Mouse (Mus musculus): Measurements from ENCODE around the gene Rapsn. TPM values are rescaled to one million over a fixed set of nuclear protein-coding genes. Genes with fewer than 3 reads are reported as not detected.

The Rapsn gene
- polyA plus RNA-seq, 1 experiment from 2014 or later = 24.0 TPM

- Histone ChIP-seq H3K4me1 (peaks cover 12% of the 10 kb centered on the region), H3K36me3 (no peaks in the 10 kb centered on the region), H3K27me3 (no peaks in the 10 kb centered on the region), H3K4me3 (replicated peaks) (no peak overlapping the region), H3K9ac (no peak overlapping the region), H3K9me3 (replicated peaks) (no peaks in the 10 kb centered on the region), H3K27ac (replicated peaks) (no peak overlapping the region), H3K4me2 (replicated peaks) (no peak overlapping the region)
- ATAC-seq (ENCODE audit: insufficient number of reproducible peaks, low FRiP score, low TSS enrichment, low read depth) = no peak
- 60% methylated on average over 11 of the region's 11 CpGs for WGBS
Measured at GRCm38 (mm10) chr2:91082844-91083243, 47.4 kb downstream of the Rapsn start.

- no peak overlapping the region for H3K4me2 ChIP-seq (replicated peaks)
- H3K4me1 ChIP-seq = peaks cover 6% of the 10 kb centered on the region
- H3K9ac ChIP-seq = no peak overlapping the region
- 60% methylated on average over 1 of the region's 1 CpGs for WGBS
- H3K27ac ChIP-seq (replicated peaks) = no peak overlapping the region
- ATAC-seq (ENCODE audit: insufficient number of reproducible peaks, low FRiP score, low TSS enrichment, low read depth) = no peak
- no peak overlapping the region for H3K4me3 ChIP-seq (replicated peaks)
- H3K36me3 ChIP-seq = no peaks in the 10 kb centered on the region
- H3K9me3 ChIP-seq (replicated peaks) = no peaks in the 10 kb centered on the region
- H3K27me3 ChIP-seq = no peaks in the 10 kb centered on the region
Measured at GRCm38 (mm10) chr2:91083366-91083940, 48.0 kb downstream of the Rapsn start.

DNA sequence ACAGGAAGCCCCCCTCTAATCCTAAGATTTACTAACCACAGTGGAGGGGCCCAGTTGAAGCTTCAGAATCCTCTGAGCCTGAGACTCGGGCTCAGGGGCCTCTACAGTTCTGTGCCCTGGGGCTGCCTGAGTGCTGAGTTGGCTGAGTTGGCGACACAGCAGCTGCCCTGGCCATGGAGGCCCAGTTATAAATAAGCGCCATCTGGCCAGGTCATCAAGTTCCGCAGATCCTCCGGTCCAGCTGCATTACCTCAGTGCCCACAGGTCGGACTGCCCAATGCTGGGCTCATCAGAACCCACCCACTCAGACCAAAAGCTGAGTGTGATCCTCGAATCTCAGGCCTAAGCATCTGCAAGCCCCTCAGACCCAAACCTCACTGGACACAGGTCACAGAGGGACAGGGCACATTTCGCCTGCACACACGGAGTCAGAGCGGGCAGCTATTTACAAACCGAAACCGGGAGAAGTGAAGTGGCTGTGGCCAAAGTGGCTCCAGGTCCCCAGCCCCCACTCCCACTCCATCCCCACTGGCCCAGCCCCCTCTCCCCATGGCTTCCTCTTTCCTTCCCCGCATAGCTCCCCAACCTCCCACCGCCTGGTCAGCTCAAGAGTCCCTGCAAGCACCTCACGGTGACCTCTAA lies 48.9 kb downstream of the Rapsn start:
- H3K27me3 ChIP-seq = no peaks in the 10 kb centered on the region
- no peak overlapping the region for H3K4me2 ChIP-seq (replicated peaks)
- no peak for ATAC-seq (ENCODE audit: insufficient number of reproducible peaks, low FRiP score, low TSS enrichment, low read depth)
- no peak overlapping the region for H3K9ac ChIP-seq
- H3K4me1 ChIP-seq = no peaks in the 10 kb centered on the region
- no peaks in the 10 kb centered on the region for H3K9me3 ChIP-seq (replicated peaks)
- H3K4me3 ChIP-seq (replicated peaks) = no peak overlapping the region
- no peak overlapping the region for H3K27ac ChIP-seq (replicated peaks)
- no peaks in the 10 kb centered on the region for H3K36me3 ChIP-seq
- 78% methylated on average over 15 of the region's 15 CpGs for WGBS

DNA sequence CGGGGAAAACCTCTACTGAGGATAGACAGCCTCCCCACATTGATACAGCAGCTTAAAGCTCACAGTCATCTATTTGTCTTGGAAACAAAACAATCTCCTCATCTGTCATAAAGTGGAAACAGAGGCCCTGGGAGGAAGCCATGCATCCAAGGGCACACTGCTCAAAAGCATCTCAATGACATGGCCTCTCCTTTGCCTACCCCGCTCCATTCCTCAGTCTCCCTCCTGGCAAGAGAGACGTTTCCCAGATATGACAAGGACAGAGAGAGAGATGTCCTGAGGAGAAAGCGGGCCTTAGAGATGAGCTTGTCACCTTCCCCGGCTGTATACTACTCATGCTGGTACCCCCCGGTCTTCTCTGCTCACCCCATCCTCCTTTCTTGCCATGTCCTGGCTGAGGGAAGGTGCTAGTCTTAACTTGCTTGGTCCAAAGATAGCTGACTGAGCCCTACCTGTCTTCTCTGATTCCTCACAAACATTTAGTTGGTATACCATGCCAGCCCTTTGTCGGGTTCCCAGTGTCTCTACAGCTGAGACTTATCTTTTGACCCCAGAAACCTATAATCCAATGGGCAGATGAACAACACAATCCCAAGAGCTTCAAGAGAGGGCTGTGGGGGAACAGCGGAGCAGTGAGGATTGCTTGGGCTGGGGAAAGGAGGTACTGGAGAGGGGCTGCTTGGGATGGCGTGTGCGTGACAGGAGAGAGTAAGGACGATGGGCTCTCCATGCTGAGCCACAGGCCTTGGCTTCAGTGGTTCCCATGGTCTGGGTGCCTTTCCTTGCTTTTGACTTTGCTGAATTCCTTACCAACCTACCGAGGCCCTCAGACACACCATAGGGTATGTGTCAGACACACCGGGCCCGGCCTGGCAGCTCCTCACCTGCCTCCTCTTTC lies 50.3 kb downstream of the Rapsn start:
- no peaks in the 10 kb centered on the region for H3K4me1 ChIP-seq
- H3K9me3 ChIP-seq (replicated peaks) = no peaks in the 10 kb centered on the region
- H3K27ac ChIP-seq (replicated peaks) = no peak overlapping the region
- no peaks in the 10 kb centered on the region for H3K36me3 ChIP-seq
- no peak for ATAC-seq (ENCODE audit: insufficient number of reproducible peaks, low FRiP score, low TSS enrichment, low read depth)
- H3K4me2 ChIP-seq (replicated peaks) = no peak overlapping the region
- H3K27me3 ChIP-seq = no peaks in the 10 kb centered on the region
- no peak overlapping the region for H3K4me3 ChIP-seq (replicated peaks)
- no peak overlapping the region for H3K9ac ChIP-seq
- 87% methylated on average over 14 of the region's 14 CpGs for WGBS

DNA sequence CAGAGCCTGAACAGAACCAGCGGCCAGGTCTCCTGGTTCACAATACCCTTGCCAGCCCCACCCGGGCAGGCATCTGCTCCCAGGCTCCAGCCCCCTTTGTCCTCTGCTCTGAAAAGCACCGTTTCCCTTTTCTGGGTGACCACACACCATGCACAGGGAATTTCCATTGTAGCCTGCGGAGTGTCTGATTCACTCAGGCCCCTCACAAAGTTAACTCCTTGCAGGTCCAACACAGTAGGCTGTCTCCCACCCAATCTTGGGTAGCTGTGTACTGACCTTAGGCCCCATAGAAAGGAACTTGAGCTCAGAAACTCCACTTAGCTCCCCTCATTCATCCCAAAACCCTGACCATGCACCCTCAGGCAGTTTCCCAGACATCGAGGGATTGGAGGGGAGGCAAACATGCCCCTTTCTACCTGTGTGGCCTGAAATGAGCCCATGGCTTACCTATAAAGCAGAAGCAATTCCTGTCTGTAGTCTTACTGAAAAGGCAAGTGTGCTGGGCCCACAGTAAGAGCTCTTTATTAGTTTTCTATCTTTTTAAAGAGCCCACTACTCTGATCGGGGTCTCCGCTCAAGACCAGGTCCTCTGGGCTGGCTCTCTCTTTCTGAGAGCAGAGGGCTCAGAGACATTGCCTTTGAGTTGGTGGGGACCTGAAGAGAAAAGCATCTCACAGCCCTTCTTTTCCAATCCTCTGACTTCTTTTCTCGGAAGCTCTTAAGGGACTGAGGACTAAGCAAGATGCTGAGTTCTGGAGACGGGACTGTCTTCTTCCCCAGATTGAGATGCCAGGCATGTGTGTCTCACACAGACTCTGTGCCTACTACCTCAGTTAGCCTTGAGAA lies 51.2 kb downstream of the Rapsn start:
- no peak for ATAC-seq (ENCODE audit: insufficient number of reproducible peaks, low FRiP score, low TSS enrichment, low read depth)
- H3K9me3 ChIP-seq (replicated peaks) = no peaks in the 10 kb centered on the region
- no peak overlapping the region for H3K27ac ChIP-seq (replicated peaks)
- H3K9ac ChIP-seq = no peak overlapping the region
- no peaks in the 10 kb centered on the region for H3K36me3 ChIP-seq
- no peak overlapping the region for H3K4me2 ChIP-seq (replicated peaks)
- H3K4me1 ChIP-seq = no peaks in the 10 kb centered on the region
- no peak overlapping the region for H3K4me3 ChIP-seq (replicated peaks)
- WGBS = 65% methylated on average over 9 of the region's 9 CpGs
- H3K27me3 ChIP-seq = no peaks in the 10 kb centered on the region

DNA sequence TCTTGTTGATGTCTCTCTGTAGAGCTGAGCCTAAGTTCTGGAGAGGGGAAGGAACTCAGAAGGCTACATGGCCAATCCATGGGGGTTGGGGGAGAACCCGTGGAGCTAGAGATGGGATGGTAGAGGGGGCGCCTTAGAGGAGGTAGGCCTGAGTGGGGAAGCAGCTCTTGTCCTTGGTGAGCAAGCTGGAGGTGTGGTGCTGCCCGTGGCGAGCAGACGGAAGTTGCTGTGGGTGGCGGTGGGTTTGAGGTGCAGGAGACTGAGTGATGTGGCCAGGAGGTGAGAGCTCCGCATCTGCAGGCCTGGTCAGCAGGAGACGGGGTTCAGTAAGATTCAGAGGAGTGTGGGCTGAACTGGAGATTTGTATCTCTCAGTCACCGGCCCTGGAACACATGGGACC lies 52.0 kb downstream of the Rapsn start:
- Histone ChIP-seq H3K27me3 (no peaks in the 10 kb centered on the region), H3K36me3 (no peaks in the 10 kb centered on the region), H3K9ac (no peak overlapping the region), H3K4me3 (replicated peaks) (no peak overlapping the region), H3K27ac (replicated peaks) (no peak overlapping the region), H3K9me3 (replicated peaks) (no peaks in the 10 kb centered on the region), H3K4me1 (no peaks in the 10 kb centered on the region), H3K4me2 (replicated peaks) (no peak overlapping the region)
- no peak for ATAC-seq (ENCODE audit: insufficient number of reproducible peaks, low FRiP score, low TSS enrichment, low read depth)
- 85% methylated on average over 9 of the region's 9 CpGs for WGBS

- no peak overlapping the region for H3K4me3 ChIP-seq (replicated peaks)
- no peaks in the 10 kb centered on the region for H3K36me3 ChIP-seq
- H3K27ac ChIP-seq (replicated peaks) = no peak overlapping the region
- no peaks in the 10 kb centered on the region for H3K4me1 ChIP-seq
- no peaks in the 10 kb centered on the region for H3K27me3 ChIP-seq
- WGBS = 81% methylated on average over 9 of the region's 9 CpGs
- ATAC-seq (ENCODE audit: insufficient number of reproducible peaks, low FRiP score, low TSS enrichment, low read depth) = no peak
- no peak overlapping the region for H3K9ac ChIP-seq
- no peak overlapping the region for H3K4me2 ChIP-seq (replicated peaks)
- H3K9me3 ChIP-seq (replicated peaks) = no peaks in the 10 kb centered on the region
Measured at GRCm38 (mm10) chr2:91088987-91089386, 53.6 kb downstream of the Rapsn start.

GRCm38 (mm10) chr2:91090208-91090607 lies 54.8 kb downstream of the Rapsn start:
- Histone ChIP-seq H3K9me3 (replicated peaks) (no peaks in the 10 kb centered on the region), H3K36me3 (no peaks in the 10 kb centered on the region), H3K9ac (no peak overlapping the region), H3K4me2 (replicated peaks) (no peak overlapping the region), H3K27ac (replicated peaks) (no peak overlapping the region), H3K4me3 (replicated peaks) (no peak overlapping the region), H3K27me3 (no peaks in the 10 kb centered on the region), H3K4me1 (no peaks in the 10 kb centered on the region)
- 61% methylated on average over 6 of the region's 6 CpGs for WGBS
- ATAC-seq (ENCODE audit: insufficient number of reproducible peaks, low FRiP score, low TSS enrichment, low read depth) = no peak

- no peaks in the 10 kb centered on the region for H3K4me1 ChIP-seq
- H3K4me3 ChIP-seq (replicated peaks) = no peak overlapping the region
- H3K9me3 ChIP-seq (replicated peaks) = no peaks in the 10 kb centered on the region
- no peak overlapping the region for H3K4me2 ChIP-seq (replicated peaks)
- no peak overlapping the region for H3K9ac ChIP-seq
- no peak overlapping the region for H3K27ac ChIP-seq (replicated peaks)
- WGBS = 74% methylated on average over 6 of the region's 6 CpGs
- no peaks in the 10 kb centered on the region for H3K27me3 ChIP-seq
- H3K36me3 ChIP-seq = no peaks in the 10 kb centered on the region
- ATAC-seq (ENCODE audit: insufficient number of reproducible peaks, low FRiP score, low TSS enrichment, low read depth) = no peak
Measured at GRCm38 (mm10) chr2:91090827-91091226, 55.4 kb downstream of the Rapsn start.

All from embryonic facial prominence, embryonic 15.5 days (tissue).